Mouse (Mus musculus): Measurements from ENCODE around the gene Ctbp1. TPM values are rescaled to one million over a fixed set of nuclear protein-coding genes. Genes with fewer than 3 reads are reported as not detected.

Gene Ctbp1
- polyA plus RNA-seq, 1 experiment from 2014 or later, result 593 TPM

- no peaks in the 10 kb centered on the region for H3K27me3 ChIP-seq (ENCODE audit: control insufficient read depth, insufficient read depth, low read length)
- H3K4me2 ChIP-seq (ENCODE audit: low read depth), result no peak overlapping the region
- WGBS, result 94% methylated on average over 5 of the region's 5 CpGs
- H3K36me3 ChIP-seq (ENCODE audit: control insufficient read depth, insufficient read depth, low read length), result peaks cover 55% of the 10 kb centered on the region
- H3K27ac ChIP-seq (ENCODE audit: low read depth, low read length), result no peak overlapping the region
- no peaks in the 10 kb centered on the region for H3K9me3 ChIP-seq (ENCODE audit: control insufficient read depth, low read length)
- no peaks in the 10 kb centered on the region for H3K4me1 ChIP-seq (ENCODE audit: control insufficient read depth, insufficient read depth, low read length)
- DNase-seq (ENCODE audit: low spot score) (no peak), ATAC-seq (ENCODE audit: insufficient read depth, low FRiP score, low TSS enrichment) (no peak)
- no peak overlapping the region for H3K4me3 ChIP-seq (ENCODE audit: low read depth, low read length)
- H3K9ac ChIP-seq (ENCODE audit: low read length), result no peak overlapping the region
Measured at GRCm38 (mm10) chr5:33254416-33254815, 20.4 kb downstream of the Ctbp1 start.

- WGBS, result 91% methylated on average over 12 of the region's 12 CpGs
- H3K9me3 ChIP-seq (ENCODE audit: control insufficient read depth, low read length), result no peaks in the 10 kb centered on the region
- no peak overlapping the region for H3K27ac ChIP-seq (ENCODE audit: low read depth, low read length)
- H3K4me1 ChIP-seq (ENCODE audit: control insufficient read depth, insufficient read depth, low read length), result no peaks in the 10 kb centered on the region
- H3K27me3 ChIP-seq (ENCODE audit: control insufficient read depth, insufficient read depth, low read length), result no peaks in the 10 kb centered on the region
- H3K36me3 ChIP-seq (ENCODE audit: control insufficient read depth, insufficient read depth, low read length), result peaks cover 35% of the 10 kb centered on the region
- ATAC-seq (ENCODE audit: insufficient read depth, low FRiP score, low TSS enrichment) (no peak), DNase-seq (ENCODE audit: low spot score) (no peak)
- H3K4me3 ChIP-seq (ENCODE audit: low read depth, low read length), result no peak overlapping the region
- no peak overlapping the region for H3K9ac ChIP-seq (ENCODE audit: low read length)
- H3K4me2 ChIP-seq (ENCODE audit: low read depth), result no peak overlapping the region
Measured at GRCm38 (mm10) chr5:33248186-33248585, 26.6 kb downstream of the Ctbp1 start.

GRCm38 (mm10) chr5:33247387-33247786, 27.4 kb downstream of the Ctbp1 start:
- Histone ChIP-seq H3K36me3 (ENCODE audit: control insufficient read depth, insufficient read depth, low read length) (peaks cover 37% of the 10 kb centered on the region), H3K27me3 (ENCODE audit: control insufficient read depth, insufficient read depth, low read length) (no peaks in the 10 kb centered on the region), H3K9me3 (ENCODE audit: control insufficient read depth, low read length) (no peaks in the 10 kb centered on the region), H3K9ac (ENCODE audit: low read length) (no peak overlapping the region), H3K4me1 (ENCODE audit: control insufficient read depth, insufficient read depth, low read length) (no peaks in the 10 kb centered on the region), H3K27ac (ENCODE audit: low read depth, low read length) (no peak overlapping the region), H3K4me3 (ENCODE audit: low read depth, low read length) (no peak overlapping the region), H3K4me2 (ENCODE audit: low read depth) (no peak overlapping the region)
- WGBS, result 90% methylated on average over 2 of the region's 2 CpGs
- DNase-seq (ENCODE audit: low spot score) (no peak), ATAC-seq (ENCODE audit: insufficient read depth, low FRiP score, low TSS enrichment) (no peak)

- H3K4me3 ChIP-seq (ENCODE audit: low read depth, low read length), result no peak overlapping the region
- ATAC-seq (ENCODE audit: insufficient read depth, low FRiP score, low TSS enrichment), result no peak
- no peak overlapping the region for H3K9ac ChIP-seq (ENCODE audit: low read length)
- no peak overlapping the region for H3K4me2 ChIP-seq (ENCODE audit: low read depth)
- no peaks in the 10 kb centered on the region for H3K9me3 ChIP-seq (ENCODE audit: control insufficient read depth, low read length)
- DNase-seq (ENCODE audit: low spot score), result no peak
- H3K27ac ChIP-seq (ENCODE audit: low read depth, low read length), result no peak overlapping the region
- peaks cover 26% of the 10 kb centered on the region for H3K36me3 ChIP-seq (ENCODE audit: control insufficient read depth, insufficient read depth, low read length)
- H3K27me3 ChIP-seq (ENCODE audit: control insufficient read depth, insufficient read depth, low read length), result no peaks in the 10 kb centered on the region
- no peaks in the 10 kb centered on the region for H3K4me1 ChIP-seq (ENCODE audit: control insufficient read depth, insufficient read depth, low read length)
- WGBS, result 85% methylated on average over 3 of the region's 3 CpGs
Measured at GRCm38 (mm10) chr5:33245701-33246100, 29.1 kb downstream of the Ctbp1 start.

GRCm38 (mm10) chr5:33244377-33244920, 30.3 kb downstream of the Ctbp1 start:
- 72% methylated on average over 5 of the region's 5 CpGs for WGBS
- ATAC-seq (ENCODE audit: insufficient read depth, low FRiP score, low TSS enrichment) (no peak), DNase-seq (ENCODE audit: low spot score) (no peak)
- Histone ChIP-seq H3K4me1 (ENCODE audit: control insufficient read depth, insufficient read depth, low read length) (no peaks in the 10 kb centered on the region), H3K4me3 (ENCODE audit: low read depth, low read length) (no peak overlapping the region), H3K27ac (ENCODE audit: low read depth, low read length) (no peak overlapping the region), H3K27me3 (ENCODE audit: control insufficient read depth, insufficient read depth, low read length) (no peaks in the 10 kb centered on the region), H3K36me3 (ENCODE audit: control insufficient read depth, insufficient read depth, low read length) (peaks cover 15% of the 10 kb centered on the region), H3K9me3 (ENCODE audit: control insufficient read depth, low read length) (no peaks in the 10 kb centered on the region), H3K9ac (ENCODE audit: low read length) (no peak overlapping the region), H3K4me2 (ENCODE audit: low read depth) (no peak overlapping the region)

GRCm38 (mm10) chr5:33239934-33240333, 34.9 kb downstream of the Ctbp1 start:
- DNase-seq (ENCODE audit: low spot score) (no peak), ATAC-seq (ENCODE audit: insufficient read depth, low FRiP score, low TSS enrichment) (no peak)
- no peaks in the 10 kb centered on the region for H3K9me3 ChIP-seq (ENCODE audit: control insufficient read depth, low read length)
- H3K4me3 ChIP-seq (ENCODE audit: low read depth, low read length), result no peak overlapping the region
- 69% methylated on average over 3 of the region's 3 CpGs for WGBS
- H3K4me2 ChIP-seq (ENCODE audit: low read depth), result no peak overlapping the region
- H3K27ac ChIP-seq (ENCODE audit: low read depth, low read length), result no peak overlapping the region
- no peak overlapping the region for H3K9ac ChIP-seq (ENCODE audit: low read length)
- peaks cover 2% of the 10 kb centered on the region for H3K36me3 ChIP-seq (ENCODE audit: control insufficient read depth, insufficient read depth, low read length)
- no peaks in the 10 kb centered on the region for H3K4me1 ChIP-seq (ENCODE audit: control insufficient read depth, insufficient read depth, low read length)
- no peaks in the 10 kb centered on the region for H3K27me3 ChIP-seq (ENCODE audit: control insufficient read depth, insufficient read depth, low read length)

GRCm38 (mm10) chr5:33239111-33239714, 35.6 kb downstream of the Ctbp1 start:
- H3K36me3 ChIP-seq (ENCODE audit: control insufficient read depth, insufficient read depth, low read length), result peaks cover 2% of the 10 kb centered on the region
- no peaks in the 10 kb centered on the region for H3K27me3 ChIP-seq (ENCODE audit: control insufficient read depth, insufficient read depth, low read length)
- H3K4me3 ChIP-seq (ENCODE audit: low read depth, low read length), result no peak overlapping the region
- DNase-seq (ENCODE audit: low spot score), result no peak
- H3K4me2 ChIP-seq (ENCODE audit: low read depth), result no peak overlapping the region
- H3K27ac ChIP-seq (ENCODE audit: low read depth, low read length), result no peak overlapping the region
- no peak for ATAC-seq (ENCODE audit: insufficient read depth, low FRiP score, low TSS enrichment)
- H3K9me3 ChIP-seq (ENCODE audit: control insufficient read depth, low read length), result no peaks in the 10 kb centered on the region
- WGBS, result 70% methylated on average over 3 of the region's 3 CpGs
- no peaks in the 10 kb centered on the region for H3K4me1 ChIP-seq (ENCODE audit: control insufficient read depth, insufficient read depth, low read length)
- H3K9ac ChIP-seq (ENCODE audit: low read length), result no peak overlapping the region

GRCm38 (mm10) chr5:33238256-33238645, 36.5 kb downstream of the Ctbp1 start:
- H3K4me3 ChIP-seq (ENCODE audit: low read depth, low read length), result no peak overlapping the region
- ATAC-seq (ENCODE audit: insufficient read depth, low FRiP score, low TSS enrichment), result no peak
- no peaks in the 10 kb centered on the region for H3K4me1 ChIP-seq (ENCODE audit: control insufficient read depth, insufficient read depth, low read length)
- H3K4me2 ChIP-seq (ENCODE audit: low read depth), result no peak overlapping the region
- H3K9me3 ChIP-seq (ENCODE audit: control insufficient read depth, low read length), result no peaks in the 10 kb centered on the region
- no peaks in the 10 kb centered on the region for H3K27me3 ChIP-seq (ENCODE audit: control insufficient read depth, insufficient read depth, low read length)
- no peak overlapping the region for H3K9ac ChIP-seq (ENCODE audit: low read length)
- no peak for DNase-seq (ENCODE audit: low spot score)
- no peak overlapping the region for H3K27ac ChIP-seq (ENCODE audit: low read depth, low read length)
- 82% methylated on average over 3 of the region's 3 CpGs for WGBS
- H3K36me3 ChIP-seq (ENCODE audit: control insufficient read depth, insufficient read depth, low read length), result peaks cover 2% of the 10 kb centered on the region

GRCm38 (mm10) chr5:33237600-33238255, 37.1 kb downstream of the Ctbp1 start:
- no peak for ATAC-seq (ENCODE audit: insufficient read depth, low FRiP score, low TSS enrichment)
- Histone ChIP-seq H3K4me1 (ENCODE audit: control insufficient read depth, insufficient read depth, low read length) (no peaks in the 10 kb centered on the region), H3K9me3 (ENCODE audit: control insufficient read depth, low read length) (no peaks in the 10 kb centered on the region), H3K4me3 (ENCODE audit: low read depth, low read length) (no peak overlapping the region), H3K27me3 (ENCODE audit: control insufficient read depth, insufficient read depth, low read length) (no peaks in the 10 kb centered on the region), H3K27ac (ENCODE audit: low read depth, low read length) (no peak overlapping the region), H3K36me3 (ENCODE audit: control insufficient read depth, insufficient read depth, low read length) (peaks cover under 1% of the 10 kb centered on the region), H3K9ac (ENCODE audit: low read length) (no peak overlapping the region), H3K4me2 (ENCODE audit: low read depth) (no peak overlapping the region)
- 95% methylated on average over 11 of the region's 11 CpGs for WGBS
- DNase-seq (ENCODE audit: low spot score), result no peak

Data from neural tube, embryonic 11.5 days (tissue).